Mouse (Mus musculus) lung, postnatal 0 days (tissue): ENCODE measurements around the gene Kmt2e. TPM values are rescaled to one million over a fixed set of nuclear protein-coding genes. Genes with fewer than 3 reads are reported as not detected.

Experiments
- ATAC-seq: fragments of 200-750 bp; cut with Nextera tagmentation; 2 replicates; pipeline ENCODE4 v1.8.0; 2017; ENCODE audit warnings: moderate library complexity
- DNase-seq: peaks from one replicate; pipeline ENCODE4 v3.0.0-alpha.2; 2016; ENCODE audit warnings: low spot score
- H3K27ac ChIP-seq: fragments of 300-500 bp; sonication (generic); 2 replicates; pipeline ENCODE4 v1.5.1; 2014; ENCODE audit warnings: antibody characterized with exemption, mild to moderate bottlenecking, low read length, mixed read lengths
- H3K27me3 ChIP-seq: fragments of 300-500 bp; sonication (generic); replicated peaks from 2 replicates; pipeline ENCODE4 v1.6.1; 2014; ENCODE audit warnings: low read length, mixed read lengths; ENCODE audit not compliant: insufficient read depth
- H3K36me3 ChIP-seq: fragments of 300-500 bp; sonication (generic); 2 replicates; pipeline ENCODE4 v1.6.1; 2014; ENCODE audit warnings: low read length, mixed read lengths; ENCODE audit not compliant: insufficient read depth
- H3K4me1 ChIP-seq: fragments of 300-500 bp; sonication (generic); 2 replicates; pipeline ENCODE4 v1.6.1; 2014; ENCODE audit warnings: antibody characterized with exemption, low read depth, low read length, mixed read lengths; ENCODE audit not compliant: insufficient read depth
- H3K4me2 ChIP-seq: fragments of 300-500 bp; sonication (generic); replicated peaks from 2 replicates; pipeline ENCODE4 v1.6.1; 2014; ENCODE audit warnings: low read depth, mild to moderate bottlenecking, low read length, moderate library complexity, mixed read lengths
- H3K4me3 ChIP-seq: fragments of 300-500 bp; sonication (generic); 2 replicates; pipeline ENCODE4 v1.5.1; 2014; ENCODE audit warnings: low read depth, low read length
- H3K9ac ChIP-seq: fragments of 300-500 bp; sonication (generic); replicated peaks from 2 replicates; pipeline ENCODE4 v1.6.1; 2014; ENCODE audit warnings: low read depth, mild to moderate bottlenecking
- H3K9me3 ChIP-seq: fragments of 300-500 bp; sonication (generic); 2 replicates; pipeline ENCODE4 v1.6.1; 2016; ENCODE audit warnings: low read length, mixed read lengths
- CTCF ChIP-seq: IDR thresholded peaks from 2 replicates; pipeline ENCODE4 v1.5.1; 2016; ENCODE audit warnings: antibody characterized with exemption, mild to moderate bottlenecking
- EP300 ChIP-seq: IDR thresholded peaks from 2 replicates; pipeline ENCODE4 v1.6.1; 2016; ENCODE audit warnings: antibody characterized with exemption, mild to moderate bottlenecking, control low read depth
- WGBS: fragments of 180-500 bp; shearing (Covaris S2); extraction: QIAGEN DNeasy Blood & Tissue Kit; methylation state at CpG from one replicate; pipeline ENCODE4 v1.1.7; 2014; 5-methylcytosine and 5-hydroxymethylcytosine counted together
- polyA plus RNA-seq: library from polyadenylated mRNA; unstranded; fragments of >200 nt; fragmentation: Nextera tagmentation; extraction: Ambion mirVana; gene quantifications from 2 replicates; pipeline ENCODE4 v1.2.1, GENCODE M21; 2015

Gene Kmt2e
- polyA plus RNA-seq, 1 experiment from 2014 or later, result 97.3 TPM

DNA sequence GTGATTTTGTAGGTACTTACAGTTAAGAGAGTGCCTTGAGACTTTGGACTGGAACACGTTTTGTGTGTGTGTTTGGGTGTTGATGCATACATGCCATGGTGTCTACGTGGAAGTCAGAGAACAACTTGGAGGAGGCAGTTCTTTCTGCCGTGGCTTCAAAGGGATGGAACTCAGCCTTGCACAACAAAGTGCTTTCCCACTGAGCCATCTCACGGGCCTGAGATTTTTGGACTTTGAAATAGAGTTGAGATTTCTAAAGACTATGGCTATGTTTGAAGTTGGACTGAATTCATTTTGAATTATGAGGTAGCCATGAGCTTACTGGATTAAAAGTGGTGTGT, 27.9 kb upstream of the Kmt2e start:
- DNase-seq (no peak), ATAC-seq (no peak)
- H3K36me3 ChIP-seq, result no peaks in the 10 kb centered on the region
- 65% methylated on average over 4 of the region's 4 CpGs for WGBS
- H3K9ac ChIP-seq, result no peak overlapping the region
- no peaks in the 10 kb centered on the region for H3K27me3 ChIP-seq
- no peak overlapping the region for H3K4me3 ChIP-seq
- TF ChIP-seq CTCF (no peak), EP300 (no peak)
- H3K27ac ChIP-seq, result no peak overlapping the region
- no peaks in the 10 kb centered on the region for H3K9me3 ChIP-seq
- H3K4me2 ChIP-seq, result no peak overlapping the region
- H3K4me1 ChIP-seq, result peaks cover 8% of the 10 kb centered on the region; the same call in 1 of the 2 replicates

DNA sequence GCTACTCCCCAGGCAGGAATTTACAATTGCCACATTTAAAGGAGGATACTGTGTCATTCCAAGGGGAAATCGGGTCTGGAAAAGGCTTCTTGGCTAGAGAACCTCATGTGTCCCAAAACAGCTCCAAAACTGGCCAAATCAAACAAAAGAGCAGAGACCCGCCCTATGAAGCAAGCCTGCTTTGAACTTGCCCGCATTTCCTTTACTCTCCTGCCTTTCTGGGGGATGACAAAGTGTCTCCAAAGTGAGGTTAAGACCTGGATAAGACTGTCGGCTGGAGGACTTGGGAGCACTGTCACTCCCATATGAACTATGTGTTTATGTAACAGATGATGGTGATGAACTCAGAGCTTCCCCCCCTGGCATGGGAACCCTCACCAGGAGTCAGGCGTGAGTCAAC, 26.1 kb upstream of the Kmt2e start:
- Histone ChIP-seq H3K9me3 (no peaks in the 10 kb centered on the region), H3K4me3 (no peak overlapping the region), H3K27ac (no peak overlapping the region), H3K9ac (no peak overlapping the region), H3K4me2 (no peak overlapping the region), H3K36me3 (no peaks in the 10 kb centered on the region), H3K27me3 (no peaks in the 10 kb centered on the region), H3K4me1 (peaks cover 8% of the 10 kb centered on the region; the same call in 1 of the 2 replicates)
- WGBS, result 34% methylated on average over 5 of the region's 5 CpGs
- DNase-seq (peak; percentile 38), ATAC-seq (peak; percentile 58)
- no peak for TF ChIP-seq EP300
- TF ChIP-seq CTCF, result no peak

DNA sequence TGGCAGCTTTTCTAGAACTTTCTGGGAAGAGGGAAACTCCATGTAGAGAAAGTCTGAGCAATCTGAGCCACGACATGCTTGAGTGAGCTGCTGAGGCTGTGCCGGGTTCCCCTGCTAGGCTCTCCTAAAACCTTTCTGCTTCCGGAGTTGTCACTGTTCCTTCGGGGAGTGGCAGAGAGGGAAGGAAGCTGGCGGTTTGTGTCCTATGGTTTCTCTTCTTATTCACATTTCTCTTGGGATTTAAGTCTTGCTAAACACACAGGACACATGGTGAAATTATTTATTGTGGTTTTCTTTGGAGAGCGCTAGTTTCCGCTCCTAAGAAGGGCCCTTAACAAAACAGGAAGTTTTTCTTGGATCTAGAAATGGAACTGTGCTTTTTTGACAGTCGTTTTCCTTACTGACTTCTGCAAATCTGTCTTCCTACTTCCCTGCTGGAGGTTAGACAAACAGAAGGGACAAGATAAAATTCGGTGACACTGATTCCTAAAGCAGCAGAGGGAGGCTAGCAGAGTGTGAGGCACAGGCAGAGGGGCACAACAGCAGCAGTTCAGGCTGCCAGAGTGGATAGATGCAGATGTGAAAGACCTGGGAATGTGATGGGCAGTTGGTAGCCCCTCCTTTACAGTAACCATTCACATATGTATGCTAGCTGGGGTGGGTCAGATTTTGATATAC, 24.1 kb upstream of the Kmt2e start:
- Histone ChIP-seq H3K4me2 (no peak overlapping the region), H3K4me1 (peaks cover 8% of the 10 kb centered on the region; the same call in 1 of the 2 replicates), H3K27me3 (no peaks in the 10 kb centered on the region), H3K36me3 (no peaks in the 10 kb centered on the region), H3K4me3 (no peak overlapping the region), H3K9me3 (no peaks in the 10 kb centered on the region), H3K9ac (no peak overlapping the region; the same call in 1 of the 2 replicates), H3K27ac (peak overlapping the region; percentile 84)
- WGBS, result 37% methylated on average over 9 of the region's 9 CpGs
- DNase-seq, result peak; percentile 75
- TF ChIP-seq EP300, result peak; percentile 7; the same call in 1 of the 2 replicates
- no peak for TF ChIP-seq CTCF
- ATAC-seq, result peak; percentile 45

DNA sequence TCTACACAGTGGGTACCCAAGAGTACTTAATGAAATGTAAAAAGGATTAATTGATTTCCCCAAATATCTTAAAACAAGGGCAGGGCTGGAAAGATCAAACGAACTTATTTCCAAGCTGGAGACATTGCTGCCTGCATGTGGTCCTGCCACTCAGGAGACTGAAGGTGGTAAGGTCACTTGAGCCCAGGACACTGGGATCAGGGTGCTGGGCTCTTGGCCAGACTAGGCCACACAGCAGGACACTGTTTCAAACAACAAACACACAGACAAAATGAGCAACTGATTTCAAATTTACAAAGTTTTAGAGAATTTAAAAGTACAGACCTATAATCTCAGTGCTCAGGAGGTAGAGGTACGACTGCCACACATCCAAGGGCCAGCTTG, 23.5 kb upstream of the Kmt2e start:
- no peak for ATAC-seq
- Histone ChIP-seq H3K4me1 (peaks cover 12% of the 10 kb centered on the region), H3K27me3 (no peaks in the 10 kb centered on the region), H3K4me2 (no peak overlapping the region), H3K4me3 (no peak overlapping the region), H3K36me3 (no peaks in the 10 kb centered on the region), H3K9me3 (no peaks in the 10 kb centered on the region), H3K9ac (no peak overlapping the region), H3K27ac (peak overlapping the region; percentile 84; the same call in 1 of the 2 replicates)
- TF ChIP-seq EP300, result no peak
- no peak for TF ChIP-seq CTCF
- 72% methylated on average over 2 of the region's 2 CpGs for WGBS
- no peak for DNase-seq

DNA sequence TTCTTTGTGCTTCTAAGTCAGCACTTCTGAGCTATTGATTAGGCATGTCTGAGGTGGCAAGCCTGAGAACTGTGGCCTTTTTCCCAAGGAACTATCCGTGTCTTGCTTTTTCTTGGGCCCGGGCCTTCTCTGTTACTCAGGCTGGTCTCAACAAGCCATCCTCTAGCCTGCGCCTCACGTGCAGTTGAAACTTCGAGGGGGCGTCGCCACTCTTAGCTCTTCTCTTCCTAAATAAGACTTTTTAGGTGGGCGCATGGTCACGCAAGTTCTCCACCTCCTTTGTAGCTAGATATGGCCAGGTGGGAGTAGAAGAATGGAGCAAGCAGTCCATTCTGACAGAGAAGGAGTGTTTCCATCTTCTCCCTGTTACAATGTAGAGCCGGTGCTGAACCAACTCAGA, 22.6 kb upstream of the Kmt2e start:
- no peaks in the 10 kb centered on the region for H3K9me3 ChIP-seq
- no peak for ATAC-seq
- DNase-seq, result no peak
- 90% methylated on average over 10 of the region's 10 CpGs for WGBS
- H3K27me3 ChIP-seq, result no peaks in the 10 kb centered on the region
- H3K4me1 ChIP-seq, result peaks cover 18% of the 10 kb centered on the region
- H3K4me2 ChIP-seq, result no peak overlapping the region
- no peak overlapping the region for H3K9ac ChIP-seq
- H3K36me3 ChIP-seq, result no peaks in the 10 kb centered on the region
- H3K27ac ChIP-seq, result no peak overlapping the region
- TF ChIP-seq CTCF (no peak), EP300 (no peak)
- H3K4me3 ChIP-seq, result no peak overlapping the region

DNA sequence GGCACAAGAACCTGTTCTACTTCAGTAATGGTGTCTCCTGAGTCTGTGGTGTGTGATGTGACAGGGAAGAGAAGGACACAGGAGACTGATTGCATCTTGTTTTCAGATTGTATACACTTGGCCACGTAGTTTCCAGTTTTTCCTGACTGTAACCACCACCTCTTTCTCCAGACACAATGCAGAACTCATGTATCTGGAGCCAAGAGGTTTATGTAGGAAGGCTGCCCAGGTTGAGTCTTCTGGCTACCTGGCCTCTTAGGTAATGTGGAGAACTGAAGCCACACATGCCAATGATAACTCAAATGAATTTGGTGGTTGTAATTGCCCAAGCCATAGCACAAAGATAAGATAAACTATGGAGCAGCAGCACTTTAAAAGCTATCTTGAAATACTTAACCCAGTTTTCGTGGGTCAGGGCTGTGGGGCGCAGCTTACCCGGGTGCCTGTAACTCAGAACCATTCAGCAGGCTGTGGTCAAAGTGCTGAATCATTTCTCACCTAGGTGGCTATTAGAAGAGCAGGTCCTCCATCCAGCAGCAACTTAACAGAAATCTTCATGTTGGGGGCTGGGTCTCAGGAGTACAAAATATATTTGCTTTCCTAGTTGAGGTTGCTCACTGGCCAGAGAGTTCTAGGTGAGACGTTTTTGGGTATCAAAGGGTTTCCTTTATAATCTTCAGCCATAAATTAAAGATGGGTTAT, 21.8 kb upstream of the Kmt2e start:
- Histone ChIP-seq H3K27me3 (no peaks in the 10 kb centered on the region), H3K9me3 (no peaks in the 10 kb centered on the region), H3K4me3 (no peak overlapping the region), H3K4me1 (peaks cover 18% of the 10 kb centered on the region), H3K36me3 (no peaks in the 10 kb centered on the region), H3K4me2 (no peak overlapping the region), H3K27ac (no peak overlapping the region), H3K9ac (no peak overlapping the region)
- DNase-seq (no peak), ATAC-seq (no peak)
- 62% methylated on average over 5 of the region's 5 CpGs for WGBS
- TF ChIP-seq CTCF, result no peak
- TF ChIP-seq EP300, result no peak
